Mouse (Mus musculus) spleen, postnatal 4 days (tissue): Measurements from ENCODE around the gene Ice1.

Source experiments
- DNase-seq, 2 experiments: peaks; one replicate each; pipeline ENCODE4 v3.0.0; 2022; ENCODE audit warnings: low spot score in 2 of 2

Ice1 gene

GRCm38 (mm10) chr13:70574216-70574615 is 63.2 kb downstream of the Ice1 start:
- DNase-seq: no peak

GRCm38 (mm10) chr13:70567889-70568288 is 69.5 kb downstream of the Ice1 start:
- no peak for DNase-seq

GRCm38 (mm10) chr13:70553456-70553855 is 84.0 kb downstream of the Ice1 start:
- DNase-seq: no peak

DNA sequence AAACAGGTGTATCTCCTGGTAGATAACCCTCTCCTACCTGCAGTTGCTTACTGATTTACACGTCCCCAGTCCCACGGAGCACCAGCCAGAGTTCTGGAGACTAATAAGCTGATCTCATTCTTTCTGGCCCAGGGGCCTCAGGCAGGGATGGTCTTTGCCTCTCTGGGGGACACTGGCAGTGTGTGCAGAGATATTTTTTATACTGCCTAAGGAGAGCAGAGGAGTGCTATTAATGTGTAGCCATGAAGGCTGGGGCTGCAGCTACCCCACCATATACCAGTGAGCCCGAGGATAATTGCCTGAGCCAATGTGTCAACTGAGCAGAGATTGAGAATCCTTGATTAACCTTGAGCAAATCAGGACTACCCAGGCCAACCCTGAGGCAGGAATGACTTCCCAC is 90.0 kb downstream of the Ice1 start:
- no peak for DNase-seq

- no peak for DNase-seq
Measured at GRCm38 (mm10) chr13:70545261-70545660, 92.2 kb downstream of the Ice1 start.

DNA sequence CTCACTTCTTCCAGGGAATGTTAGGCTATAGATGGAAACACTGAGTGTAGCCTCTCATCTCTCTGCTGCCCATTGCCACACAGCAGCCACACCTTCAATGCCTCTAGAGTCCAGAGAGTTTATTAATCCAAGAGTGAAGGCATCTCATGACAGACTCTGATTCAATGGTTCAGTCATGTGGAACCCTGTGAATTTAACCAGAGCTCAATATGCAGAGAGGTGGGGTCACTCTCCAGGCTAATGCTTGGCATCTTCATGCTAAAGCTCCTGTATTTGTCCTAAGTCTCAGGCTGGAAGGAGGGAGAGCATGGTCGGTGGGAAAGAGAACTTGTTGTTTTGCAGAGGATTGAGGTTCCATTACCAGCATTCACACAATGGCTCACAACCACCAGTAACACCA is 97.6 kb downstream of the Ice1 start:
- no peak for DNase-seq

DNA sequence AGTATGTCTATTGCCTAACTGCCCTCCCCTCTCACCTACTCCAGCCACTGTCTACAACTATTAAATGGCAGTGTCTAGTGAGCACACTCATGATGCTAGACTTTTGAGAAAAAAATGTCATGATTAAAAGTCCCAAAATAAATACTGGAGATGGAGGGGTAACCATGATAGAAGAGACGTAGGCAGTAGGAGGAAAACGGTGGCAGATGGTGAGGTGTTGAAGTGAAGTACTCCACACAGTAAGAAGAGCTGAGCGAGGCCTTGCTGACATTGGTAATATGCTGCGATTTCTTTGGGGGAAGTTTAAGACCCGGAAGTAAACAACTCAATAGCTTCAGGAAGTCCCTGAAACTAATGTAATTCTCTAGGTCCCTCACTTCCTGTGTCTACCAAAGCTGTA is 104.0 kb downstream of the Ice1 start:
- DNase-seq: no peak

GRCm38 (mm10) chr13:70532719-70533118 is 104.7 kb downstream of the Ice1 start:
- DNase-seq: no peak

- DNase-seq: no peak
Measured at GRCm38 (mm10) chr13:70517651-70518050, 119.8 kb downstream of the Ice1 start.

GRCm38 (mm10) chr13:70515004-70515403 is 122.4 kb downstream of the Ice1 start:
- no peak for DNase-seq

DNA sequence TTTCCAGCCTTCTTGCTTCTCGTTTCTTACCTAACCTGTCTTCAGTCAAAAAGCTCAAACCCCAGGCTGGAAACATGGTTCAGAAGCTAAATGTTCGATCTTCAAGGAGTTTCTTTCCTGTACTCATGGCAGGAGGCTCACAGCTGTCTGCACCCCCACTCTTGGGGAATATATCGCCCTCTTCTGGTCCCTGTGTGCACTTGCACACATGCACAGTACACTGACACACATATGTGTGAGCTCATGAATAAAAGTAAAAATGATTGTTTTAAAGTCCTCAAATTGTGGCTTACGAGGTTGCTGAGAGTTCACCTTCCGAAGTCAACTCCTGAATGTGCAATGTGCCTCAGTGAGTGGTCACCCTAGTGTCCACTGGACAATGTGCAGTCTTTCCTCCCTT is 127.2 kb downstream of the Ice1 start:
- DNase-seq: peak in 1 of 2 experiments; percentile 29

DNA sequence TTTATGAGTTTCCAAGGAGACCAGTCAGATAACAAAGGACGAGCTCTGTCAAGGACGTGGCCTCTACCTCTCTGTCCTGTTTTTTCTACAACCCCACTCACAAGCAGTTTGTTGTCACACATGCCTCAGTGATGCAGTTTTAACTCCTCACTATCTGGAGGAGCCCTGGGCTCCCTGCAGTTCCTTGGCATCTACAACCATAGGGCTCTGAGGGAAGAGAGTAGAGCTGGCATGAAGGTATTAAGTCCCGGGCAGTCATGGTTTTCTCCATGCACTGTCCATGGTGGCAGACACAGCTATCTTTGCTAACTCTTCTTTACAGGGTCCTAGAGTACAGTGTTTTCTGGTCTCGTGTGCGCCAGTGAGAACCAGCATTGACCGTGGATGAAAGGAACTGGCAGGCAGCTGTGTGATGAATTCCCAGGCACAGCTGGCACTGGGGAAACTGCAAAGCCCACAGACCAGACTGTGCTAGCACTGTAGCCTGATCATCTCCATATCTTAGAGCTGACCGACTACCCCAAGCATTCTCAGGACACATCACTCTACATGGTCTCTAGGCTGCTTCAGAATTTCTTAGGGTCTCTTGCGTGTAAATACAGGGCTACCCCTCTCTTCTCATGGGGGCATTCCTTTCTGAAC is 127.9 kb downstream of the Ice1 start:
- DNase-seq: peak in 1 of 2 experiments; percentile 22

DNA sequence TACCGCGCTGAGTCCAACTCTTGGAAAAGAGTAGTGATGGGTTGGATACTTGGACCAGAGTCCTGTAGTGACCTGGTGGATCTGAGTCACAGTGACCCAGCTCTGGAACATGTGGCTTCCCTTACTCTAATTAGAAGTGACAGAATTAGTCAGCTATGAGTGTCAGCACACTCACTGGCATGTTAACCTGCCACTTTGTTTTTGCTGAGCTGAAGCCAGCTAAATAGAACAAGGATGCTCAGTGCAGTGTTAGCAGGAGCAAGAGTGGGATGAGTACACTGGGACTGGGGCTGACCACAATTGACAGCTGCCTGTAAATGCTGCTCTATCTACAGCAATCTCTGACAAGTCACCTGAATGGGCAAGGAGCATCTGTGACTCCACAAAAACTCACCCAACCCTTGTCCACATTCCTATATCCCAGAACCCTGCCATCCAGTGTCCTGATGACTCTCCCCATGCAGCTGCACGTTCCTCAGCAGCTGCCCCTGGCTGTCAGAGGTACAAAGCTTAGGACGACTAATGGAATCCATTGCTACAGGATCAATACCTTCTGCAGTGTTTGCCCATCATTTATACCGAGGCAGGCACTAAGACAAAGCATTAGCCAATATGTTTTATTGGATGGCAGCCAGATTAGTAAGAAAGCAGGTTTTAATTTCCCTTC is 128.6 kb downstream of the Ice1 start:
- DNase-seq: no peak
